Mouse (Mus musculus): ENCODE results near the gene Hspb2. TPM values are rescaled to one million over a fixed set of nuclear protein-coding genes. Genes with fewer than 3 reads are reported as not detected.

Gene Hspb2
- polyA plus RNA-seq, 1 experiment = 16.7 TPM

DNA sequence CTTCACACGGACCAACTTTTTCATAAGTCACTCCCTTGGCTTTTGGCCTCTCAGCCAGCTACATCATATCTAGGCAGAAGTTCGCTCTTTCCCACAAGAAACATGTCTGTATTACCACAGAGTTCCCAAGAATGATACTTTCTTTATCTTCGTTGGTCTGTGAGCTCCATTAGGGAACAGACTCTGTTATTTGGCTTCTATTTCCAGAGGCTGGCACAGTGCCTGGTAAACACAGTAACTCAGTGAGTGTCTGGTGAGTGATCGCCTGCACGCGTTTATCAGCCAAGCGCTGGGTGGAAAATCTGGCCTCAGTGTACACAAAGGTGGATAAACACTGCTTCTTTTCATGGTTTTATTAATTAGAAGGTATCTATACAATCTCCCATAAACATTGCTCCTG lies 28.7 kb downstream of the Hspb2 start:
- peaks cover 7% of the 10 kb centered on the region; the same call in 1 of the 2 replicates for H3K27me3 ChIP-seq (ENCODE audit: control insufficient read depth, insufficient read depth, low read length)
- 84% methylated on average over 7 of the region's 7 CpGs for WGBS
- no peak overlapping the region for H3K27ac ChIP-seq (ENCODE audit: control insufficient read depth, insufficient read depth, low read length)
- H3K4me1 ChIP-seq (replicated peaks; ENCODE audit: control insufficient read depth, insufficient read depth, low read length) = no peaks in the 10 kb centered on the region; the same call in 1 of the 2 replicates
- no peaks in the 10 kb centered on the region for H3K36me3 ChIP-seq (ENCODE audit: control insufficient read depth, insufficient read depth, low read length)
- TF ChIP-seq CTCF (IDR thresholded peaks at IDR 0.05; ENCODE audit: borderline replicate concordance, control insufficient read depth, extremely low read depth, insufficient read depth, low read length, poor library complexity) = no peak
- TF ChIP-seq POLR2A (IDR thresholded peaks at IDR 0.05; ENCODE audit: control insufficient read depth, extremely low read depth, insufficient read depth, low read length, poor library complexity) = no peak
- H3K4me3 ChIP-seq (ENCODE audit: control insufficient read depth, insufficient read depth, low read length) = no peak overlapping the region
- no peak for DNase-seq

- no peaks in the 10 kb centered on the region for H3K36me3 ChIP-seq (ENCODE audit: control insufficient read depth, insufficient read depth, low read length)
- no peak overlapping the region for H3K27ac ChIP-seq (ENCODE audit: control insufficient read depth, insufficient read depth, low read length)
- H3K4me3 ChIP-seq (ENCODE audit: control insufficient read depth, insufficient read depth, low read length) = no peak overlapping the region
- TF ChIP-seq CTCF (IDR thresholded peaks at IDR 0.05; ENCODE audit: borderline replicate concordance, control insufficient read depth, extremely low read depth, insufficient read depth, low read length, poor library complexity) (no peak), POLR2A (IDR thresholded peaks at IDR 0.05; ENCODE audit: control insufficient read depth, extremely low read depth, insufficient read depth, low read length, poor library complexity) (no peak)
- no peak for DNase-seq
- no peaks in the 10 kb centered on the region for H3K4me1 ChIP-seq (replicated peaks; ENCODE audit: control insufficient read depth, insufficient read depth, low read length)
- H3K27me3 ChIP-seq (ENCODE audit: control insufficient read depth, insufficient read depth, low read length) = 0 out of 2 replicates have a peak, but pooled peaks cover under 1% of the 10 kb centered on the region
- WGBS = 74% methylated on average over 8 of the region's 8 CpGs
These were observed 29.7 kb downstream of the Hspb2 start for GRCm38 (mm10) chr9:50722451-50722911.

DNA sequence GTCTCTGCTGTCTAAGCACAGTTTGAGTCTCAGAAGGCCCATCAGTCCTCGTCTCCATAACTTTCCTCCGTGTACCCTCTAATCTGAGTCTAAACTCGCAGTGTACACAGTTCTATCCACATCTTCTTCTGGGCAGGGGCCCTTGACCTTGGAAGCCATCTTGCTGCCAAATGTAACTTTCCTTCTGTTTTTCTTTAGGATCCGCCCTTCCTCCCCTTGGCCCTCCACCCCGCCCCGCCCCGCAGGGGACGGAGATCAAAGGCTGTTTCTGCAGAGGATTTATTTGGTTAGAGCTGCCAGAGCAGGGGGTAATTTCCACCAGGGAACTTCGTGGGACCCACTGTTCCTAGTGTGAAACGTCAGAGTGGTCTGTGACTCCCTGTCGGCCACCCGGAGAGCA lies 31.1 kb downstream of the Hspb2 start:
- no peak overlapping the region for H3K4me3 ChIP-seq (ENCODE audit: control insufficient read depth, insufficient read depth, low read length)
- WGBS = 70% methylated on average over 12 of the region's 12 CpGs
- no peak for TF ChIP-seq POLR2A (IDR thresholded peaks at IDR 0.05; ENCODE audit: control insufficient read depth, extremely low read depth, insufficient read depth, low read length, poor library complexity)
- TF ChIP-seq CTCF (IDR thresholded peaks at IDR 0.05; ENCODE audit: borderline replicate concordance, control insufficient read depth, extremely low read depth, insufficient read depth, low read length, poor library complexity) = no peak
- H3K27ac ChIP-seq (ENCODE audit: control insufficient read depth, insufficient read depth, low read length) = no peak overlapping the region
- DNase-seq = no peak
- H3K36me3 ChIP-seq (ENCODE audit: control insufficient read depth, insufficient read depth, low read length) = no peaks in the 10 kb centered on the region
- no peaks in the 10 kb centered on the region for H3K27me3 ChIP-seq (ENCODE audit: control insufficient read depth, insufficient read depth, low read length)
- no peaks in the 10 kb centered on the region for H3K4me1 ChIP-seq (replicated peaks; ENCODE audit: control insufficient read depth, insufficient read depth, low read length)

DNA sequence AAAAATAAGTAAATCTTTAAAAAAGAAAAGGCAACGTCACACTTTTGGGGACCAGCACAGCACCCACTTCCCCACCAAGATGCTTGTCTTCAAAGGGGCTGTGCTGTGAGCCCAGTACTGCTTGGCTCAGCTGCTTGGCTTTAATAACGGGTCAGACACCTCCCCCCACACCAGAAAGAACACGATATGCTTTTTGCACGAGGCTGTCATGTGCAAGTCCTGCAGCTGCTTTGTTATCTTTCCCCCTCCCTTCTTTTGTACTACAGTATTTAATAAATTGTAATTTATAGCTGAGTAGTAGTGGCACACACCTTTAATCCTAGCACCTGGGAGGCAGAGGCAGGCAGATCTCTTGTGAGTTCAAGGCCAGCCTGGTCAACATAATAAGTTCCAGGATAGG lies 33.3 kb downstream of the Hspb2 start:
- H3K4me3 ChIP-seq (ENCODE audit: control insufficient read depth, insufficient read depth, low read length) = no peak overlapping the region
- no peak overlapping the region for H3K27ac ChIP-seq (ENCODE audit: control insufficient read depth, insufficient read depth, low read length)
- H3K27me3 ChIP-seq (ENCODE audit: control insufficient read depth, insufficient read depth, low read length) = no peaks in the 10 kb centered on the region
- H3K4me1 ChIP-seq (replicated peaks; ENCODE audit: control insufficient read depth, insufficient read depth, low read length) = no peaks in the 10 kb centered on the region
- TF ChIP-seq CTCF (IDR thresholded peaks at IDR 0.05; ENCODE audit: borderline replicate concordance, control insufficient read depth, extremely low read depth, insufficient read depth, low read length, poor library complexity) (no peak), POLR2A (IDR thresholded peaks at IDR 0.05; ENCODE audit: control insufficient read depth, extremely low read depth, insufficient read depth, low read length, poor library complexity) (no peak)
- no peak for DNase-seq
- 67% methylated on average over 4 of the region's 4 CpGs for WGBS
- H3K36me3 ChIP-seq (ENCODE audit: control insufficient read depth, insufficient read depth, low read length) = no peaks in the 10 kb centered on the region

DNA sequence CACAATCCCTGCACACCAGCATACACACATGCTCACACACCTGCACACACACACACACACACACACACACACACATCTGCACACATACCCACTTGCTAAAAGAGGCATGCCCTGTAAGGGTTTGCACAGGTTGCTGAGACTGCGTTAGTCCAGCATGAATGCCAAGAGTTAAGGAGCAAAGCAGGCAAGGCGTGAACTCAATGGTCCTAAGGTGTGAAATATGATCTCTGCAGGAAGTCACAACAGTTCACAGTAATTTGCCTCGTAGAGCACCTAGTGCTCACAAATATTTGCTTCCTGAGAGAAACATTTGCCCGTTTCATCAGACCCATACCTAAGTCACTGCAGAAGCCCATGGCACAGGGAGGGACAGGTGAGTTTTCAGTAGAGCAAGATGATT lies 38.0 kb downstream of the Hspb2 start:
- H3K36me3 ChIP-seq (ENCODE audit: control insufficient read depth, insufficient read depth, low read length) = no peaks in the 10 kb centered on the region
- H3K27me3 ChIP-seq (ENCODE audit: control insufficient read depth, insufficient read depth, low read length) = no peaks in the 10 kb centered on the region
- no peak overlapping the region for H3K4me3 ChIP-seq (ENCODE audit: control insufficient read depth, insufficient read depth, low read length)
- DNase-seq = no peak
- no peak for TF ChIP-seq POLR2A (IDR thresholded peaks at IDR 0.05; ENCODE audit: control insufficient read depth, extremely low read depth, insufficient read depth, low read length, poor library complexity)
- no peak for TF ChIP-seq CTCF (IDR thresholded peaks at IDR 0.05; ENCODE audit: borderline replicate concordance, control insufficient read depth, extremely low read depth, insufficient read depth, low read length, poor library complexity)
- no peak overlapping the region for H3K27ac ChIP-seq (ENCODE audit: control insufficient read depth, insufficient read depth, low read length)
- no peaks in the 10 kb centered on the region for H3K4me1 ChIP-seq (replicated peaks; ENCODE audit: control insufficient read depth, insufficient read depth, low read length)
- 50% methylated on average over 4 of the region's 4 CpGs for WGBS

DNA sequence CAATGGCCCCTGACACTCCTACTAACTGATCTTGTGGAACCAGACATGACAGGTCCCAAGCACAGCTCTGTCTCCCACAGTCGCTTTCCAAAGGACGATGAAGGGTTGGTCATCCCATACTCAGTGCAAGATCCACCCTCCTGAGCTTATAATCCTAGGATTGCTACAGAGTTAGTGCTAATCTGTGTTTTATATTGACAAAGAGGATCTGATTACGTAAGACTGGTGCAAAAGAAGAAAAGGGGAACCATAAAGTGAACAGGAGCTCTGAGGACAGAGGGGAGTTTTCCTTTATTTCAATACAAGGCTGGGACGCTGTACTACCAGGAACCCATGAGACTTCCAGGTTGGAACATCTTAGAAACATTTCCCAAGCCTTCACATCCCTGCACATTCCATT lies 40.8 kb downstream of the Hspb2 start:
- H3K4me1 ChIP-seq (replicated peaks; ENCODE audit: control insufficient read depth, insufficient read depth, low read length) = no peaks in the 10 kb centered on the region
- WGBS = 57% methylated on average over 4 of the region's 4 CpGs

DNA sequence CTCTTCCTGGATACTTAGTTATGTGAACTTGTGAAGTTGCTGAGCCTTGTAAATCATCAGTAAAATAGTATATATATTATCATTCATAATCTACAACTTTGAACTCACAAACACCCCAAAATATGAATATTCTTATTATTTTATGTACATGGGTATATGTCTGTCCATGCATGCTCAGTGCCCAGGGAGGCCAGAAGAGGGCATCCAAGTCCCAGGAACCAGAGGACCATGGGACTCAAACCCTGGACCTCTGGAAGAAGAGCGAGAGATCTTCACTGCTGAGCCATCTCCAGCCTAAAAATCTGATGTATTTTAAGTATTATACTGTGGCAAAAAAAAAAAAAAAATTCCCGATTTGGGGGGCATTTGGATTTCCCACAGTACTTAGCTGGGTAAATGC lies 43.0 kb downstream of the Hspb2 start:
- TF ChIP-seq POLR2A (IDR thresholded peaks at IDR 0.05; ENCODE audit: control insufficient read depth, extremely low read depth, insufficient read depth, low read length, poor library complexity) = no peak
- TF ChIP-seq CTCF (IDR thresholded peaks at IDR 0.05; ENCODE audit: borderline replicate concordance, control insufficient read depth, extremely low read depth, insufficient read depth, low read length, poor library complexity) = no peak
- Histone ChIP-seq H3K4me3 (ENCODE audit: control insufficient read depth, insufficient read depth, low read length) (no peak overlapping the region), H3K4me1 (replicated peaks; ENCODE audit: control insufficient read depth, insufficient read depth, low read length) (no peaks in the 10 kb centered on the region), H3K36me3 (ENCODE audit: control insufficient read depth, insufficient read depth, low read length) (no peaks in the 10 kb centered on the region), H3K27me3 (ENCODE audit: control insufficient read depth, insufficient read depth, low read length) (no peaks in the 10 kb centered on the region), H3K27ac (ENCODE audit: control insufficient read depth, insufficient read depth, low read length) (no peak overlapping the region)
- DNase-seq = peak; percentile 8
- whole genome bisulfite sequencing = 36% methylated on average over 2 of the region's 2 CpGs

More for the DNA sequence above, 40.8 kb downstream of the Hspb2 start:
- no peak overlapping the region for H3K4me3 ChIP-seq (ENCODE audit: control insufficient read depth, insufficient read depth, low read length)
- no peaks in the 10 kb centered on the region for H3K36me3 ChIP-seq (ENCODE audit: control insufficient read depth, insufficient read depth, low read length)
- H3K27me3 ChIP-seq (ENCODE audit: control insufficient read depth, insufficient read depth, low read length) = no peaks in the 10 kb centered on the region
- DNase-seq = no peak
- H3K27ac ChIP-seq (ENCODE audit: control insufficient read depth, insufficient read depth, low read length) = no peak overlapping the region
- TF ChIP-seq POLR2A (IDR thresholded peaks at IDR 0.05; ENCODE audit: control insufficient read depth, extremely low read depth, insufficient read depth, low read length, poor library complexity) (no peak), CTCF (IDR thresholded peaks at IDR 0.05; ENCODE audit: borderline replicate concordance, control insufficient read depth, extremely low read depth, insufficient read depth, low read length, poor library complexity) (no peak)
